Mouse (Mus musculus): ENCODE results near the gene Thsd7b. TPM values are rescaled to one million over a fixed set of nuclear protein-coding genes. Genes with fewer than 3 reads are reported as not detected.

The Thsd7b gene
- polyA plus RNA-seq, 2 experiments = 0.07 to 0.22 TPM

DNA sequence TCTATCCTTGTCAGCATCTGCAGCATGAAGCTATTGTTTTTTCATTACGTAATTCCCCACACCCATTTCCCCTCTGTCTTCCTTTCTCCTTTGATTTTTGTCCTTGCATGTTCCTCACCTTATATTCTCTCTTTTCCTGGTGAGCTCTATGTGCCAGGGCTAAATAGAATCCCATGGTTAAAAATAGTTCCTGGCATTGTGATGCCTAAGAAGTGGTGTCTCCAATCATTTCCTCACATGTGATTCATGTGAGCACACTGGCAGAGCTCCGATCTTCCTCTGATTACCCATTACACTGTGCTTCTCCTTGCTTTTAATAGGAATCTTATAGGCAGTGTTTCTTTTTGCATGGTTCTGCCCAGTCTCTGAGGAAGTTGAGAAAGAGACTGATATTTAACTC is 826.1 kb downstream of the Thsd7b start:
- TF ChIP-seq EP300 (IDR thresholded peaks at IDR 0.05; ENCODE audit: low read depth) (no peak), CTCF (IDR thresholded peaks at IDR 0.05; ENCODE audit: low read depth) (no peak)
- H3K27ac ChIP-seq = no peak overlapping the region
- H3K27me3 ChIP-seq (ENCODE audit: control insufficient read depth, insufficient read depth, low read length) = no peaks in the 10 kb centered on the region
- H3K4me3 ChIP-seq (ENCODE audit: insufficient read depth in 1 of 2, low read depth in 2 of 2, low read length in 2 of 2) = no peak overlapping the region
- no peak overlapping the region for H3K9ac ChIP-seq (replicated peaks)
- no peak for DNase-seq (ENCODE audit: low read depth in 3 of 3, low spot score in 3 of 3)
- H3K4me2 ChIP-seq (ENCODE audit: low read depth) = no peak overlapping the region
- no peaks in the 10 kb centered on the region for H3K4me1 ChIP-seq (replicated peaks; ENCODE audit: control insufficient read depth in 2 of 2, insufficient read depth in 2 of 2, low read length in 1 of 2)
- H3K9me3 ChIP-seq (ENCODE audit: control insufficient read depth, low read length) = no peaks in the 10 kb centered on the region
- ATAC-seq (ENCODE audit: insufficient read depth) = no peak
- H3K36me3 ChIP-seq (replicated peaks; ENCODE audit: control insufficient read depth, insufficient read depth, low read depth) = no peaks in the 10 kb centered on the region
- WGBS (ENCODE audit: insufficient replicate concordance) = 50% methylated on average over 2 of the region's 2 CpGs

DNA sequence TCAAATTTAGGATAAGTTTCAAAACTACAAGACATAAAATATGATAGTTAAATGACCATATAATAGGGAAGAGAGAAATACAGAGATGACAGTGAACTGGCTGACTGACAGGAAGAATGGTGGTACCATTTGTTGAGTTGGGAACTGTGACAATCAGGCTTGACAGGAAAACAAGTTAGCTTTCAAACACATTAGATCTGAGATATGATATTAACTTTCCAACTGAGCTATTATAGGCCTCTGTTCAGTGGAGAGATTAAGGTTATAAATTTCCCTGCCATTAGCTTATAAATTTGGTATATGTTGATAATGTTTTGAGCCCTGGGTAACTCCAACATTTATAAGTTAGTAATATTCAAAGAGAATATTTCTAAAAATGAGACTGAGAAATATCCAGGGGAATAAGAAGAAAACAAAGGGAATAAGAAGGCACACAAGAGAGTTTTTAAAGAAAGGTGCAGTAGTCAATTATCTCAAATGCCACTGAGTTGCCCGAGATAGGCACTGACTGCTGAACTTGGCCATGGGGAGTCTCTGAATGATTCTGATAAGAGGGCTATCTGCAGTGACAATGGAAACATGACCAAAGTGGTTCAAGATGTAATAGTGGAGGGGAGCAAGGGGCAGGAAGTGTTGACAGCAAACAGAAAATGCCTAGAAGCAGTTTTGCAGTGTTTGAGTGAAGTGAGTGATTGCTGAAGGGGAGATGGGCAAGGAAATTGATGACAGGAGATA is 839.6 kb downstream of the Thsd7b start:
- Histone ChIP-seq H3K36me3 (replicated peaks; ENCODE audit: control insufficient read depth, insufficient read depth, low read depth) (no peaks in the 10 kb centered on the region), H3K4me2 (ENCODE audit: low read depth) (peak overlapping the region; percentile 8), H3K27ac (peak overlapping the region; percentile 37; the same call in 1 of the 2 replicates), H3K4me1 (replicated peaks; ENCODE audit: control insufficient read depth in 2 of 2, insufficient read depth in 2 of 2, low read length in 1 of 2) (peaks cover 12 to 17% of the 10 kb centered on the region in 2 experiments), H3K4me3 (ENCODE audit: insufficient read depth in 1 of 2, low read depth in 2 of 2, low read length in 2 of 2) (no peak overlapping the region), H3K9ac (replicated peaks) (no peak overlapping the region), H3K9me3 (ENCODE audit: control insufficient read depth, low read length) (no peaks in the 10 kb centered on the region), H3K27me3 (ENCODE audit: control insufficient read depth, insufficient read depth, low read length) (no peaks in the 10 kb centered on the region)
- peak; percentile 41 to 64 (median 58) for DNase-seq (ENCODE audit: low read depth in 3 of 3, low spot score in 3 of 3)
- TF ChIP-seq CTCF (IDR thresholded peaks at IDR 0.05; ENCODE audit: low read depth) (no peak), EP300 (IDR thresholded peaks at IDR 0.05; ENCODE audit: low read depth) (peak; percentile 90)
- ATAC-seq (ENCODE audit: insufficient read depth) = peak; percentile 98
- 7% methylated on average over 1 of the region's 1 CpGs for WGBS (ENCODE audit: insufficient replicate concordance)

GRCm38 (mm10) chr1:130113549-130113948 is 840.4 kb downstream of the Thsd7b start:
- Histone ChIP-seq H3K27me3 (ENCODE audit: control insufficient read depth, insufficient read depth, low read length) (no peaks in the 10 kb centered on the region), H3K4me2 (ENCODE audit: low read depth) (peak overlapping the region; percentile 8; the same call in 1 of the 2 replicates), H3K4me3 (ENCODE audit: insufficient read depth in 1 of 2, low read depth in 2 of 2, low read length in 2 of 2) (no peak overlapping the region), H3K27ac (peak overlapping the region; percentile 37), H3K9ac (replicated peaks) (no peak overlapping the region), H3K4me1 (replicated peaks; ENCODE audit: control insufficient read depth in 2 of 2, insufficient read depth in 2 of 2, low read length in 1 of 2) (peaks cover 12 to 17% of the 10 kb centered on the region in 2 experiments), H3K36me3 (replicated peaks; ENCODE audit: control insufficient read depth, insufficient read depth, low read depth) (no peaks in the 10 kb centered on the region), H3K9me3 (ENCODE audit: control insufficient read depth, low read length) (no peaks in the 10 kb centered on the region)
- TF ChIP-seq CTCF (IDR thresholded peaks at IDR 0.05; ENCODE audit: low read depth) (no peak), EP300 (IDR thresholded peaks at IDR 0.05; ENCODE audit: low read depth) (peak; percentile 57)
- peak in 2 of 3 experiments; percentile 10 to 14 for DNase-seq (ENCODE audit: low read depth in 3 of 3, low spot score in 3 of 3)
- peak; percentile 81 for ATAC-seq (ENCODE audit: insufficient read depth)
- 76% methylated on average over 2 of the region's 2 CpGs for WGBS (ENCODE audit: insufficient replicate concordance)

GRCm38 (mm10) chr1:130130901-130131300 is 857.8 kb downstream of the Thsd7b start:
- WGBS (ENCODE audit: insufficient replicate concordance) = 49% methylated on average over 3 of the region's 3 CpGs
- Histone ChIP-seq H3K27me3 (ENCODE audit: control insufficient read depth, insufficient read depth, low read length) (no peaks in the 10 kb centered on the region), H3K4me2 (ENCODE audit: low read depth) (no peak overlapping the region), H3K9me3 (ENCODE audit: control insufficient read depth, low read length) (no peaks in the 10 kb centered on the region), H3K4me1 (replicated peaks; ENCODE audit: control insufficient read depth in 2 of 2, insufficient read depth in 2 of 2, low read length in 1 of 2) (no peaks in the 10 kb centered on the region), H3K27ac (no peak overlapping the region), H3K4me3 (ENCODE audit: insufficient read depth in 1 of 2, low read depth in 2 of 2, low read length in 2 of 2) (no peak overlapping the region), H3K36me3 (replicated peaks; ENCODE audit: control insufficient read depth, insufficient read depth, low read depth) (no peaks in the 10 kb centered on the region), H3K9ac (replicated peaks) (no peak overlapping the region)
- TF ChIP-seq EP300 (IDR thresholded peaks at IDR 0.05; ENCODE audit: low read depth) = no peak
- TF ChIP-seq CTCF (IDR thresholded peaks at IDR 0.05; ENCODE audit: low read depth) = no peak
- ATAC-seq (ENCODE audit: insufficient read depth) (no peak), DNase-seq (ENCODE audit: low read depth in 3 of 3, low spot score in 3 of 3) (no peak)

GRCm38 (mm10) chr1:130166187-130166586 is 893.1 kb downstream of the Thsd7b start:
- ATAC-seq (ENCODE audit: insufficient read depth) (no peak), DNase-seq (ENCODE audit: low read depth in 3 of 3, low spot score in 3 of 3) (no peak)
- Histone ChIP-seq H3K27me3 (ENCODE audit: control insufficient read depth, insufficient read depth, low read length) (no peaks in the 10 kb centered on the region), H3K9me3 (ENCODE audit: control insufficient read depth, low read length) (no peaks in the 10 kb centered on the region), H3K36me3 (replicated peaks; ENCODE audit: control insufficient read depth, insufficient read depth, low read depth) (no peaks in the 10 kb centered on the region), H3K4me1 (replicated peaks; ENCODE audit: control insufficient read depth in 2 of 2, insufficient read depth in 2 of 2, low read length in 1 of 2) (no peaks in the 10 kb centered on the region), H3K27ac (no peak overlapping the region), H3K9ac (replicated peaks) (no peak overlapping the region), H3K4me3 (ENCODE audit: insufficient read depth in 1 of 2, low read depth in 2 of 2, low read length in 2 of 2) (no peak overlapping the region), H3K4me2 (ENCODE audit: low read depth) (no peak overlapping the region)
- TF ChIP-seq CTCF (IDR thresholded peaks at IDR 0.05; ENCODE audit: low read depth) = no peak
- TF ChIP-seq EP300 (IDR thresholded peaks at IDR 0.05; ENCODE audit: low read depth) = no peak
